Mouse (Mus musculus) erythroblast, embryonic 14.5 days (primary cell): ENCODE results near the gene Tpgs1.

Source experiments
- GATA1 ChIP-seq: IDR thresholded peaks from 2 replicates; pipeline ENCODE4 v1.6.1; 2012; ENCODE audit warnings: low read length, inconsistent platforms, mixed read lengths
- TAL1 ChIP-seq: IDR thresholded peaks from 3 replicates; pipeline ENCODE4 v1.6.1; 2012; ENCODE audit warnings: low read length, inconsistent platforms, mixed read lengths

- TF ChIP-seq TAL1 (no peak), GATA1 (no peak)
These were observed 12.5 kb downstream of the Tpgs1 start, which contains the start of gene Cdc34 for GRCm38 (mm10) chr10:79681591-79682245.
